Mouse (Mus musculus): ENCODE measurements around the gene Akap7. TPM values are rescaled to one million over a fixed set of nuclear protein-coding genes. Genes with fewer than 3 reads are reported as not detected.

The Akap7 gene
- polyA plus RNA-seq, 1 experiment from 2014 or later, result 23.6 TPM

DNA sequence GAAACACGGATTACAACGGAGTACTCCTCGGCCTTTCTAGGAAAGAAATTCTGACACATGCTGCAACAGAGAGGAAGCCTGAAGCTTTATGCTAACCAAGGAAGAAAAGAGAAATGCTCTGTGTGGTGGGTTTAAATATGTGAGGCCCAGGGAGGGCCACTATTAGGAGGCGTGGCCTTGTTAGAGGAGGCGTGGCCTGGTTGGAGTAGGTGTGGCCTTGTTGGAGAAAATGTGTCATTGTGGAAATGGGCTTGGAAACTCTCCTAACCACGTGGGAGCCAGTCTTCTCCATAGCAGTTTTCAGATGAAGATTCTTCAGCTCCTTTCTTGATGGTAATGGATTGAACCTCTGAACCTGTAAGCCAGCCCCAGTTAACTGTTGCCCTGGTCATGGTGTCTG is 19.8 kb upstream of the Akap7 start:
- WGBS, result 77% methylated on average over 6 of the region's 6 CpGs
- 0 out of 2 replicates have a peak, but pooled peaks cover 4% of the 10 kb centered on the region for H3K4me1 ChIP-seq (ENCODE audit: control insufficient read depth, insufficient read depth, low read length)
- no peak for ATAC-seq (ENCODE audit: insufficient number of reproducible peaks, insufficient read depth, low FRiP score, low read depth)

DNA sequence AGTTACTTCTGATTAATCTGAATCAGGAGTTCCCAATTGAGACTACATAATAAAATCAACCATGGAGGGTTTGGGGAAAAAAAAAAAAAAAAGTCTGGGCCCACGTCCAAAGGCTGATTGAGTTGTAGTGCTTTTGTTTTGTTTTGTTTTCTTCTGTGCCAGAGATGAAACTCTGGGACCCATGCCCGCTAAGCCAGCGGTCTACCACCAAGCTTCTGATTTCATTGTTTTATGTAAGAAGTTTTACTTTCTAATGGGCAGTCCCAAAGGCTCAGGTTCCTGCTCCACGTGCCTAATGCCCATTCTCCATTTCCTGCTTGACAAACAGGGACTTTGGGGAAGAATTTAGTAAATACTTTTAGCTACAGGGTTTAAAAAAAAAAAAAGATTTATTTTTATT is 18.0 kb upstream of the Akap7 start:
- no peaks in the 10 kb centered on the region for H3K27me3 ChIP-seq (ENCODE audit: control insufficient read depth, insufficient read depth, low read length)
- H3K9ac ChIP-seq (replicated peaks; ENCODE audit: low read depth, low read length), result no peak overlapping the region
- H3K36me3 ChIP-seq (ENCODE audit: control insufficient read depth, insufficient read depth, low read length), result no peaks in the 10 kb centered on the region
- WGBS, result 68% methylated on average over 4 of the region's 4 CpGs
- no peak overlapping the region for H3K4me3 ChIP-seq (ENCODE audit: low read depth, low read length)
- no peaks in the 10 kb centered on the region for H3K4me1 ChIP-seq (ENCODE audit: control insufficient read depth, insufficient read depth, low read length)
- H3K9me3 ChIP-seq (ENCODE audit: control insufficient read depth, low read depth, low read length), result no peaks in the 10 kb centered on the region
- H3K4me2 ChIP-seq (replicated peaks; ENCODE audit: low read depth, low read length), result no peak overlapping the region
- ATAC-seq (ENCODE audit: insufficient number of reproducible peaks, insufficient read depth, low FRiP score, low read depth), result no peak
- H3K27ac ChIP-seq (ENCODE audit: low read length), result no peak overlapping the region

More for the DNA sequence above, 19.8 kb upstream of the Akap7 start:
- H3K9ac ChIP-seq (replicated peaks; ENCODE audit: low read depth, low read length), result no peak overlapping the region
- no peak overlapping the region for H3K4me3 ChIP-seq (ENCODE audit: low read depth, low read length)
- no peak overlapping the region for H3K4me2 ChIP-seq (replicated peaks; ENCODE audit: low read depth, low read length)
- H3K27me3 ChIP-seq (ENCODE audit: control insufficient read depth, insufficient read depth, low read length), result no peaks in the 10 kb centered on the region
- no peaks in the 10 kb centered on the region for H3K9me3 ChIP-seq (ENCODE audit: control insufficient read depth, low read depth, low read length)
- H3K36me3 ChIP-seq (ENCODE audit: control insufficient read depth, insufficient read depth, low read length), result no peaks in the 10 kb centered on the region
- H3K27ac ChIP-seq (ENCODE audit: low read length), result no peak overlapping the region

DNA sequence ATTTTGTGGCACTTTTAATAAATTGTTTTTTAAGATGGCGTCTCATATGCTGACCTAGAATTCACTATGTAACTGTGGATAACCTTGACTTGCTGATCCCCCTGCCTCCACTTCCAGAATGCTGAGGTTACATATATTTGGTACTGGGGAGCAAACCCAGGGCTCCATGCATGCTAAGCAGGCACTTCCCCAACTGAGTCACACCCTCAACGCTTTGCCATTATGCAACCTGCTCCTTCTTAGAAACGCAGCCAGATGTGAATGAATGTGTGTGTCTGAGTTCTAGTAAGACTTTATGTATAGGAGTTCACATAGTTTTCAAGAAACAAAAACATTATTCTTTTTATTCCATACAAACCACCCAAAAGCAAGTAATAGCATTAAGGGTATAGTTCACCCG is 13.5 kb upstream of the Akap7 start:
- H3K27ac ChIP-seq (ENCODE audit: low read length), result no peak overlapping the region
- H3K4me1 ChIP-seq (ENCODE audit: control insufficient read depth, insufficient read depth, low read length), result no peaks in the 10 kb centered on the region
- no peaks in the 10 kb centered on the region for H3K27me3 ChIP-seq (ENCODE audit: control insufficient read depth, insufficient read depth, low read length)
- 76% methylated on average over 4 of the region's 4 CpGs for WGBS
- H3K36me3 ChIP-seq (ENCODE audit: control insufficient read depth, insufficient read depth, low read length), result no peaks in the 10 kb centered on the region
- ATAC-seq (ENCODE audit: insufficient number of reproducible peaks, insufficient read depth, low FRiP score, low read depth), result no peak
- H3K4me3 ChIP-seq (ENCODE audit: low read depth, low read length), result no peak overlapping the region
- H3K4me2 ChIP-seq (replicated peaks; ENCODE audit: low read depth, low read length), result no peak overlapping the region
- no peak overlapping the region for H3K9ac ChIP-seq (replicated peaks; ENCODE audit: low read depth, low read length)
- no peaks in the 10 kb centered on the region for H3K9me3 ChIP-seq (ENCODE audit: control insufficient read depth, low read depth, low read length)

DNA sequence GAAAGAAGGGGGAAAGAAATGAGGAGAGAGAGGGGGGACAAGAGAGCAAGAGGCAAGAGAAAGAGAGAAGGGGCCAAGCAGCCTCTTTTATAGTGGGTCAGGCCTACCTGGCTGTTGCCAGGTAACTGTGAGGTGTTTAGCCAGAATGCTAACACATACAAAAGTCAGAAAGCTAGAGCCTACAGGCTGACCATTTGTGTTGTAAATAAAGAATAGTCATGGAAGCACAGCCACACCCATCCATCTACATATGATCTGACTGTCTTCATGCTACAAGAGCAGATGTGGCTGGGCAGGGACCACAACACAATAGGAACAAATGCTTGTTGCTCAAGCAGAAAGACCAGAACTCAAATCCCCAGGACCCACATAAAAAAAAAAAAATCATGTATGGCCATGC is 11.9 kb upstream of the Akap7 start:
- Histone ChIP-seq H3K4me3 (ENCODE audit: low read depth, low read length) (no peak overlapping the region), H3K4me1 (ENCODE audit: control insufficient read depth, insufficient read depth, low read length) (no peaks in the 10 kb centered on the region), H3K4me2 (replicated peaks; ENCODE audit: low read depth, low read length) (no peak overlapping the region), H3K36me3 (ENCODE audit: control insufficient read depth, insufficient read depth, low read length) (no peaks in the 10 kb centered on the region), H3K27me3 (ENCODE audit: control insufficient read depth, insufficient read depth, low read length) (no peaks in the 10 kb centered on the region), H3K9me3 (ENCODE audit: control insufficient read depth, low read depth, low read length) (no peaks in the 10 kb centered on the region), H3K27ac (ENCODE audit: low read length) (no peak overlapping the region), H3K9ac (replicated peaks; ENCODE audit: low read depth, low read length) (no peak overlapping the region)
- ATAC-seq (ENCODE audit: insufficient number of reproducible peaks, insufficient read depth, low FRiP score, low read depth), result no peak

DNA sequence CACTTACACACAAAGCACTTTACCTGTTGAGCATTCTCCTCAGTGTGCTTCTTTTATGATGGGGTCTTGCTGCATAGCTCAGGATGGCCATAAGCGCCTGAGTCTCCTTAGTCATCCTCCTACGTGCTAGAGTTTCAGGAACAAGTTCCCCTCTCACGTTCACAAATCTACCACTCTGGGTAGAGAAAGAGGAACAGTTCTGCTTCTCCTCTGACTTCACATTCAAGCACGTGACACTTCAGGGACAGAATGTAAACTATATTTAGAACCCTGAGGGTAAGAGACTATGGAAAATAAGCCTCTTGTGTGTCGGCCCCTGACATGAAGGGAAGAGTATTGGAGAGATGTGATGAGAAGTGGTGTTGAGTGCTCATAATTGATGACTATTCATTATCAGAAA is 10.7 kb upstream of the Akap7 start:
- no peaks in the 10 kb centered on the region for H3K36me3 ChIP-seq (ENCODE audit: control insufficient read depth, insufficient read depth, low read length)
- H3K9ac ChIP-seq (replicated peaks; ENCODE audit: low read depth, low read length), result no peak overlapping the region
- H3K27me3 ChIP-seq (ENCODE audit: control insufficient read depth, insufficient read depth, low read length), result no peaks in the 10 kb centered on the region
- no peak for ATAC-seq (ENCODE audit: insufficient number of reproducible peaks, insufficient read depth, low FRiP score, low read depth)
- WGBS, result 73% methylated on average over 5 of the region's 5 CpGs
- no peak overlapping the region for H3K4me2 ChIP-seq (replicated peaks; ENCODE audit: low read depth, low read length)
- H3K27ac ChIP-seq (ENCODE audit: low read length), result no peak overlapping the region
- no peak overlapping the region for H3K4me3 ChIP-seq (ENCODE audit: low read depth, low read length)
- H3K4me1 ChIP-seq (ENCODE audit: control insufficient read depth, insufficient read depth, low read length), result no peaks in the 10 kb centered on the region
- no peaks in the 10 kb centered on the region for H3K9me3 ChIP-seq (ENCODE audit: control insufficient read depth, low read depth, low read length)

DNA sequence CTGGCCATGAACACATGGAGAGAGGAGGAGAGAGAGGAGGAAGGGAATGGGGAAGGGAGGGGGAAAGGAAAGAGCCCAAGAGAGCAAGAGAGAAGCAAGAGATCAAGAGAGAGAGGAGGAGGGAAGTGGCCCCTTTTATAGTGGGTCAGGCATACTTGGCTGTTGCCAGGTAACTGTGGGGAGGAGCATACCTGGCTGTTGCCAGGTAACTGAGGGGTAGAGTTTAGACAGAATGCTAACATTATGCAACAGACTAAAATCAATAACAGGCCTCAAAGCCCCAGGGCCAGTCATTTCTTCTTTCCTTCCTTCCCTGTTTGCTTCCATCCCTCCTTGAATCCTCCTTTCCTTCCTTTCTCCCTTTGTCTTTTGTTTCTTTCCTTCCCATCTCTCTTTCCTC is 10.0 kb upstream of the Akap7 start:
- ATAC-seq (ENCODE audit: insufficient number of reproducible peaks, insufficient read depth, low FRiP score, low read depth), result no peak
- Histone ChIP-seq H3K9me3 (ENCODE audit: control insufficient read depth, low read depth, low read length) (no peaks in the 10 kb centered on the region), H3K36me3 (ENCODE audit: control insufficient read depth, insufficient read depth, low read length) (no peaks in the 10 kb centered on the region), H3K4me2 (replicated peaks; ENCODE audit: low read depth, low read length) (no peak overlapping the region), H3K4me1 (ENCODE audit: control insufficient read depth, insufficient read depth, low read length) (no peaks in the 10 kb centered on the region), H3K4me3 (ENCODE audit: low read depth, low read length) (no peak overlapping the region), H3K9ac (replicated peaks; ENCODE audit: low read depth, low read length) (no peak overlapping the region), H3K27ac (ENCODE audit: low read length) (no peak overlapping the region), H3K27me3 (ENCODE audit: control insufficient read depth, insufficient read depth, low read length) (no peaks in the 10 kb centered on the region)

DNA sequence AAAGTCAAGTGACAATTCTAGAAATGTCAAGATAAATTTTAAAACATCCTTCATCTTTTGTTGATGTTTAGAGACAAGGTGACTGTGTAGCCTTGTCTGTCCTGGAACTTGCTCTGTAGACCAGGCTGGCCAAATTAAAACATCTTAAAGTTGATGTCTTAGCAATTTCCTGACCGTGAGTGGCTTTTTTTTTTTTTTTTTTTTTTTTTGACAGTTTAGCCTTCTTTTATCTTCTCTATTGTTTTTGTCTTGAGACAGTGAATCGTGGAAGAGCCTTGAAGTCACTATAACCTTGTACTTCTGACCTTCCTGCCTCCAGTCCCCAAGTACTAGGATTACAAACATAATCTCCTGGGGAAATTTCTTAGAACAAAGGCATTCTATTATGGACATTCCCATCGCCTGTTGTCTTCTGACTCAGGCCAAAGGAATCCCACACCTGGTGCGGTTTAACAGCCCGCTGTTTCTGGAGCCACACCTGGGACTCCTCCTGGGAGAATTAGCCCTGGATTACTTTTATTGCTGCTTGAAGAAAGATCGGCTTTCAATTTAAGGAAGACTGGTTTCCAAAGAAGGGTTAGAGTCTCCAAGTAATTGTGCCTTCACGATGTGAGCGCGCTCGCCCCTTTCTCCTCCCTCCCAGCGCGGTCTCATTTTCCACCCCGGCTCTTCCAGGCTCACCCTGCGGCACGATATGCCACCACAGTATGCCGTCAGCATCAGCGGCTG is 6.3 kb upstream of the Akap7 start:
- H3K4me3 ChIP-seq (ENCODE audit: low read depth, low read length), result no peak overlapping the region
- H3K4me1 ChIP-seq (ENCODE audit: control insufficient read depth, insufficient read depth, low read length), result no peaks in the 10 kb centered on the region
- H3K36me3 ChIP-seq (ENCODE audit: control insufficient read depth, insufficient read depth, low read length), result no peaks in the 10 kb centered on the region
- H3K27me3 ChIP-seq (ENCODE audit: control insufficient read depth, insufficient read depth, low read length), result no peaks in the 10 kb centered on the region
- no peak for ATAC-seq (ENCODE audit: insufficient number of reproducible peaks, insufficient read depth, low FRiP score, low read depth)
- H3K9me3 ChIP-seq (ENCODE audit: control insufficient read depth, low read depth, low read length), result no peaks in the 10 kb centered on the region
- 21% methylated on average over 17 of the region's 17 CpGs for WGBS
- peak overlapping the region; percentile 7; the same call in 1 of the 2 replicates for H3K4me2 ChIP-seq (replicated peaks; ENCODE audit: low read depth, low read length)
- no peak overlapping the region for H3K27ac ChIP-seq (ENCODE audit: low read length)
- H3K9ac ChIP-seq (replicated peaks; ENCODE audit: low read depth, low read length), result no peak overlapping the region

DNA sequence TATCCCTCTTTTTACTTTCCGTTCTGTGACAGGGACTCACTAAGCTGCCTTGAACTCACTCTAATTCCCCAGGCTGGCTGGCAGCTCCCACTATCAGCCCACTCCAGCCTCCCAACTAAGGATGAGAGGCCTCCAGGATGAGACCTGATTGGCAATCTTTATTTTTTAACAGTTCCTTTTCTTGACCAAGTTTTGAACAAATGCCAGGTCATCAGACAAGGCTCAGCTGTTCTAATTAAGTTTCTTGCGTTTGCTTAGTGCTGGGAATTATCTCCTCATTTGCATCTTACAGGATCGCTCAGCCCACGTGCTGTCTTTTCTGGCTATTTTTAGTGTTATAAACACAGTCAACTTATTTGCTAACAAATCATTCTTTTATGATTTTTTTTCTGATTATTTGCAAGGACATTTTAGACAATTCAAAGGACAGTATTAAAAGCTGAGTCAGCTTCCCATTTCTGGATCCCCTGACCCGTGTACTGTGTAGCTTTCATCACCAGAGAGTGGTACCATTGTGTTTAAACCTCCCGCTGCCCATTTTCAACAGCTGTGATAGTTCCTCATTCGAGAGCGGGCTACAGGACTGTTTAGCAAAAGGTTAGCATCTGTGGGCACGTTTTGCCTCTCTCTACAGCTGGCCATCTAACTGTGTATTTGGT is 4.0 kb upstream of the Akap7 start:
- Histone ChIP-seq H3K27me3 (ENCODE audit: control insufficient read depth, insufficient read depth, low read length) (no peaks in the 10 kb centered on the region), H3K27ac (ENCODE audit: low read length) (no peak overlapping the region), H3K36me3 (ENCODE audit: control insufficient read depth, insufficient read depth, low read length) (no peaks in the 10 kb centered on the region), H3K4me1 (ENCODE audit: control insufficient read depth, insufficient read depth, low read length) (no peaks in the 10 kb centered on the region), H3K4me3 (ENCODE audit: low read depth, low read length) (no peak overlapping the region), H3K9ac (replicated peaks; ENCODE audit: low read depth, low read length) (no peak overlapping the region), H3K9me3 (ENCODE audit: control insufficient read depth, low read depth, low read length) (no peaks in the 10 kb centered on the region), H3K4me2 (replicated peaks; ENCODE audit: low read depth, low read length) (no peak overlapping the region)
- ATAC-seq (ENCODE audit: insufficient number of reproducible peaks, insufficient read depth, low FRiP score, low read depth), result no peak
- WGBS, result 56% methylated on average over 9 of the region's 9 CpGs

DNA sequence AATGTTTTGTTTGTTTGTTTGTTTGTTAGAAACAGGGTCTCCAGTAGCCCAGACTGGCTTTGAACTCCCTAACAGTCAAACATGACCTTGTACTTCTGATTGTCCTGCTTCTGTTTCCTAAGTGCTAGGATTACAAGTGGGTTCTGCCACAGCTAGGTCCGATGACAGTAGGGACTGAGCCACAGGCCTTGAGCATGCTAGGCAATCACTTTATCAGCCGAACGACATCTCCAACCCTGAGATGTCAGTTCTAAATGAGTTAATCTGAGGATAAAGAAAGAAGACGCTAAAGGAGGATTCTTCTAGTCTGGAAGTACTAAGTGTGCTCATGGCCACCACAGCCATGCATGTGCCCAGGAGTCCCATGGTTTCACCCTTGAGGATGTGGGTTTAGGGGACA is 3.1 kb upstream of the Akap7 start:
- no peaks in the 10 kb centered on the region for H3K9me3 ChIP-seq (ENCODE audit: control insufficient read depth, low read depth, low read length)
- H3K27me3 ChIP-seq (ENCODE audit: control insufficient read depth, insufficient read depth, low read length), result no peaks in the 10 kb centered on the region
- no peaks in the 10 kb centered on the region for H3K36me3 ChIP-seq (ENCODE audit: control insufficient read depth, insufficient read depth, low read length)
- no peak overlapping the region for H3K9ac ChIP-seq (replicated peaks; ENCODE audit: low read depth, low read length)
- 78% methylated on average over 4 of the region's 4 CpGs for WGBS
- no peak overlapping the region for H3K4me2 ChIP-seq (replicated peaks; ENCODE audit: low read depth, low read length)
- ATAC-seq (ENCODE audit: insufficient number of reproducible peaks, insufficient read depth, low FRiP score, low read depth), result no peak
- H3K4me1 ChIP-seq (ENCODE audit: control insufficient read depth, insufficient read depth, low read length), result no peaks in the 10 kb centered on the region
- H3K27ac ChIP-seq (ENCODE audit: low read length), result no peak overlapping the region
- H3K4me3 ChIP-seq (ENCODE audit: low read depth, low read length), result no peak overlapping the region

Data from stomach, embryonic 14.5 days (tissue).